Mouse (Mus musculus): ENCODE data around the gene Btbd9.

- no peak for TF ChIP-seq TCF12 (IDR thresholded peaks at IDR 0.05; ENCODE audit: insufficient read depth, poor library complexity, severe bottlenecking)
- no peak for TF ChIP-seq USF1 (IDR thresholded peaks at IDR 0.05; ENCODE audit: low read depth)
- no peak for TF ChIP-seq REST (IDR thresholded peaks at IDR 0.05; ENCODE audit: insufficient read depth, insufficient read length)
- no peak for TF ChIP-seq POLR2A (IDR thresholded peaks at IDR 0.05; ENCODE audit: insufficient read length, low read depth)
- no peak for TF ChIP-seq TCF3 (IDR thresholded peaks at IDR 0.05; ENCODE audit: insufficient read length, low read depth)
- TF ChIP-seq POLR2AphosphoS2 (IDR thresholded peaks at IDR 0.05; ENCODE audit: insufficient read length, low read depth): no peak
- TF ChIP-seq MYOG (IDR thresholded peaks at IDR 0.05; ENCODE audit: control insufficient read depth in 1 of 3, insufficient read depth in 1 of 3, insufficient read length in 2 of 3, low read depth in 2 of 3): no peak
- TF ChIP-seq SRF (IDR thresholded peaks at IDR 0.05; ENCODE audit: control insufficient read depth, insufficient read length, low read depth): no peak
- no peak for TF ChIP-seq MAX (IDR thresholded peaks at IDR 0.05; ENCODE audit: low read depth)
These were observed 216.9 kb downstream of the Btbd9 start for GRCm38 (mm10) chr17:30359392-30359791.
